Mouse (Mus musculus): Measurements from ENCODE around the gene Mmrn1. TPM values are rescaled to one million over a fixed set of nuclear protein-coding genes. Genes with fewer than 3 reads are reported as not detected.

Gene Mmrn1
- total RNA-seq, 1 experiment = not detected

DNA sequence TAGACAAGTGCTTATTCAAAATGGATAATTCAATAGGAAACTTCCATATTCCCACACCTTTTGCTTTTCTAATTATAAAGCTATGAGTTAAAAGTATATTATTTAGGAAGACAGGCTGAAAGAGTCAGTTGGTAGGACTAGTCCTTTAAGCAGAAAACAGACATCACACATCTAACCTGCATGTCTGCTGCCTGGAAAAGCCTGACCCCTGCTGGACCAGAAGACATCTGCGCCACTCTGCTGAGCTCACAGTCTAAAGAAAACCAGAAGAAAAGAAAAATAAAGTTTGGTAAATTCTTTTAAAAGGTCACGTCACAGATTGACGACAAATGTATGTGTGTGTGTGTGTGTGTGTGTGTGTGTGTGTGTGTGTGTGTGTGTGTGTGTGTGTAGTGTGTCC lies 25.6 kb downstream of the Mmrn1 start:
- DNase-seq (ENCODE audit: low read depth, low spot score) = peak; percentile 25
- in situ Hi-C loops (cut with MboI; ENCODE audit: low sequenced_read_pairs in 2 of 2, unreplicated experiment in 2 of 2) = no loop called here
- Histone ChIP-seq H3K9me3 (ENCODE audit: control insufficient read depth, insufficient read depth, low read depth, low read length) (no peaks in the 10 kb centered on the region), H3K4me1 (ENCODE audit: control insufficient read depth in 2 of 2, insufficient read depth in 2 of 2, low read length in 2 of 2, poor library complexity in 1 of 2) (no peaks in the 10 kb centered on the region), H3K9ac (ENCODE audit: insufficient read depth, low read depth, low read length, poor library complexity, severe bottlenecking) (no peak overlapping the region), H3K4me3 (ENCODE audit: insufficient read depth in 1 of 2, low read depth in 1 of 2, low read length in 2 of 2, poor library complexity in 1 of 2, severe bottlenecking in 1 of 2) (no peak overlapping the region), H3K27ac (ENCODE audit: insufficient read depth, low read depth, low read length, poor library complexity, severe bottlenecking) (no peak overlapping the region), H3K36me3 (ENCODE audit: control insufficient read depth, insufficient read depth, low read length, poor library complexity, severe bottlenecking) (no peaks in the 10 kb centered on the region)
- TF ChIP-seq ZNF384 (IDR thresholded peaks at IDR 0.05; ENCODE audit: low read depth, low read length) (no peak), MAFK (IDR thresholded peaks at IDR 0.05; ENCODE audit: insufficient read depth, low read depth, low read length) (no peak), ZC3H11A (IDR thresholded peaks at IDR 0.05; ENCODE audit: borderline replicate concordance, low read depth, low read length) (0 out of 2 replicates have a peak, but pooled peaks have one; percentile 61)

DNA sequence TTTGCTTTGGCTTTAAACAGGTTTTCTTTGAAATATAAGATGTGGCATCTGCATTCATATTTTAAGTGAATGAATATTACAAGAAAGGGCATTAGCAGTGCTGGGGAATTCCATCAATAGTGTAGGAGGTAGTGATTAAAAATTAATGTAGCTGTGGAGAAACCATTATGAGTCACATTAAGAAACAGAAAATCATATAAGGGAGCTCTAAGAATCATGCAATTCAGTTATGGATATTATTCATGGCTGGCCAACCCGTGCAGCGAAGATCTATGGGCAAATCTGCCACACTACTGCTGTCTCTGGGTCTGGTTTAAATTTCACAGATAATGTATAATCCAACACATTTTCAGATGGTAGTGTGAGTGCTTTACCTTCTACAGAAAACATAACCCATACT lies 36.5 kb downstream of the Mmrn1 start:
- Histone ChIP-seq H3K9me3 (ENCODE audit: control insufficient read depth, insufficient read depth, low read depth, low read length) (no peaks in the 10 kb centered on the region), H3K4me3 (ENCODE audit: insufficient read depth in 1 of 2, low read depth in 1 of 2, low read length in 2 of 2, poor library complexity in 1 of 2, severe bottlenecking in 1 of 2) (no peak overlapping the region), H3K4me1 (ENCODE audit: control insufficient read depth in 2 of 2, insufficient read depth in 2 of 2, low read length in 2 of 2, poor library complexity in 1 of 2) (no peaks in the 10 kb centered on the region), H3K27ac (ENCODE audit: insufficient read depth, low read depth, low read length, poor library complexity, severe bottlenecking) (no peak overlapping the region), H3K36me3 (ENCODE audit: control insufficient read depth, insufficient read depth, low read length, poor library complexity, severe bottlenecking) (no peaks in the 10 kb centered on the region), H3K9ac (ENCODE audit: insufficient read depth, low read depth, low read length, poor library complexity, severe bottlenecking) (no peak overlapping the region)
- in situ Hi-C loops (cut with MboI; ENCODE audit: low sequenced_read_pairs in 2 of 2, unreplicated experiment in 2 of 2) = no loop called here
- DNase-seq (ENCODE audit: low read depth, low spot score) = no peak
- TF ChIP-seq ZC3H11A (IDR thresholded peaks at IDR 0.05; ENCODE audit: borderline replicate concordance, low read depth, low read length) (no peak), MAFK (IDR thresholded peaks at IDR 0.05; ENCODE audit: insufficient read depth, low read depth, low read length) (no peak), HCFC1 (IDR thresholded peaks at IDR 0.05; ENCODE audit: borderline replicate concordance, insufficient read depth, low read length) (no peak), CHD2 (IDR thresholded peaks at IDR 0.05; ENCODE audit: low read depth, low read length) (no peak), ZNF384 (IDR thresholded peaks at IDR 0.05; ENCODE audit: low read depth, low read length) (no peak)

DNA sequence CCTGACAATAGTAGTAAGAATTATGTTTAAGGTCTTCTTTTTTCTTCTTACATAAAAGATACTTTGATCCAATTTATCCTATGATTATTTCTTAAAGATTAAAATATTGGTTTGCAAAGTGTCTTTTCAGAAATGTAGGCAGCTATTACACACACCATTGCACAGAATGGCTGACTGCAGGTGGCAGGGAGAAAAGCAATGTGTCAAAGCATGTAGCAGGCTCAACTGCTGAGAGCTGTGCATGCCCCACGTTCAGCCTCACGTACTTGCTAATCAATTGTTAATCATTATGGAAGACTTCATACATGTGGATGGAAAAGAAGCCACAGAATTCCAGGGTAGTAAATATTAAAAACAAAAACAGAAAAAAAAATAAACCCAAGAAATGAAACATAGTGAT lies 37.1 kb downstream of the Mmrn1 start:
- in situ Hi-C loops (cut with MboI; ENCODE audit: low sequenced_read_pairs in 2 of 2, unreplicated experiment in 2 of 2) = no loop called here
- TF ChIP-seq MAFK (IDR thresholded peaks at IDR 0.05; ENCODE audit: insufficient read depth, low read depth, low read length) = no peak
- TF ChIP-seq ZC3H11A (IDR thresholded peaks at IDR 0.05; ENCODE audit: borderline replicate concordance, low read depth, low read length) = no peak
- no peak for TF ChIP-seq CHD2 (IDR thresholded peaks at IDR 0.05; ENCODE audit: low read depth, low read length)
- TF ChIP-seq HCFC1 (IDR thresholded peaks at IDR 0.05; ENCODE audit: borderline replicate concordance, insufficient read depth, low read length) = no peak
- no peak for TF ChIP-seq ZNF384 (IDR thresholded peaks at IDR 0.05; ENCODE audit: low read depth, low read length)
- Histone ChIP-seq H3K4me1 (ENCODE audit: control insufficient read depth in 2 of 2, insufficient read depth in 2 of 2, low read length in 2 of 2, poor library complexity in 1 of 2) (no peaks in the 10 kb centered on the region), H3K9ac (ENCODE audit: insufficient read depth, low read depth, low read length, poor library complexity, severe bottlenecking) (no peak overlapping the region), H3K27ac (ENCODE audit: insufficient read depth, low read depth, low read length, poor library complexity, severe bottlenecking) (no peak overlapping the region), H3K36me3 (ENCODE audit: control insufficient read depth, insufficient read depth, low read length, poor library complexity, severe bottlenecking) (no peaks in the 10 kb centered on the region), H3K9me3 (ENCODE audit: control insufficient read depth, insufficient read depth, low read depth, low read length) (no peaks in the 10 kb centered on the region), H3K4me3 (ENCODE audit: insufficient read depth in 1 of 2, low read depth in 1 of 2, low read length in 2 of 2, poor library complexity in 1 of 2, severe bottlenecking in 1 of 2) (no peak overlapping the region)
- DNase-seq (ENCODE audit: low read depth, low spot score) = no peak

DNA sequence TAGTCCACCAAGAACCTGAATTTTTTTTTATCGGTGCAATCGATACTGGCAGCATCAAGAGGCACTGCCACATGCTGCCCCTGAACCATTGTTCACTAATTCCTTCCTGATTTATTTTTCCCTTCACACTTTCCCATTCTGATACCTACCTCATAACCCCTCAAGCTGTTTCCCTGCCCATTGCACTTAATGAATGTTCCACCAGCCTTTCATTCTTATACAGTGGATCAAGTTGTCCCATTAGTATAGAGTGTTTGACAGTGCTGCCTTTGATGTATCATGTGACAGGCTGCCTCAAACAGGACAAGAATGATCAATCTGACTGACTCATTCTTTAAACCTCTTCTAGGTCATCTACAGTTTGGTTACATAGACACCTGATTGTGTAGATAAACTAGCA lies 37.9 kb downstream of the Mmrn1 start:
- in situ Hi-C loops (cut with MboI; ENCODE audit: low sequenced_read_pairs in 2 of 2, unreplicated experiment in 2 of 2) = no loop called here
- H3K9ac ChIP-seq (ENCODE audit: insufficient read depth, low read depth, low read length, poor library complexity, severe bottlenecking) = no peak overlapping the region
- no peak overlapping the region for H3K4me3 ChIP-seq (ENCODE audit: insufficient read depth in 1 of 2, low read depth in 1 of 2, low read length in 2 of 2, poor library complexity in 1 of 2, severe bottlenecking in 1 of 2)
- DNase-seq (ENCODE audit: low read depth, low spot score) = no peak
- H3K4me1 ChIP-seq (ENCODE audit: control insufficient read depth in 2 of 2, insufficient read depth in 2 of 2, low read length in 2 of 2, poor library complexity in 1 of 2) = no peaks in the 10 kb centered on the region
- H3K9me3 ChIP-seq (ENCODE audit: control insufficient read depth, insufficient read depth, low read depth, low read length) = no peaks in the 10 kb centered on the region
- no peak for TF ChIP-seq CHD2 (IDR thresholded peaks at IDR 0.05; ENCODE audit: low read depth, low read length)
- no peak for TF ChIP-seq ZC3H11A (IDR thresholded peaks at IDR 0.05; ENCODE audit: borderline replicate concordance, low read depth, low read length)
- TF ChIP-seq HCFC1 (IDR thresholded peaks at IDR 0.05; ENCODE audit: borderline replicate concordance, insufficient read depth, low read length) = no peak
- no peak for TF ChIP-seq MAFK (IDR thresholded peaks at IDR 0.05; ENCODE audit: insufficient read depth, low read depth, low read length)
- no peak for TF ChIP-seq ZNF384 (IDR thresholded peaks at IDR 0.05; ENCODE audit: low read depth, low read length)
- no peak overlapping the region for H3K27ac ChIP-seq (ENCODE audit: insufficient read depth, low read depth, low read length, poor library complexity, severe bottlenecking)
- H3K36me3 ChIP-seq (ENCODE audit: control insufficient read depth, insufficient read depth, low read length, poor library complexity, severe bottlenecking) = no peaks in the 10 kb centered on the region

DNA sequence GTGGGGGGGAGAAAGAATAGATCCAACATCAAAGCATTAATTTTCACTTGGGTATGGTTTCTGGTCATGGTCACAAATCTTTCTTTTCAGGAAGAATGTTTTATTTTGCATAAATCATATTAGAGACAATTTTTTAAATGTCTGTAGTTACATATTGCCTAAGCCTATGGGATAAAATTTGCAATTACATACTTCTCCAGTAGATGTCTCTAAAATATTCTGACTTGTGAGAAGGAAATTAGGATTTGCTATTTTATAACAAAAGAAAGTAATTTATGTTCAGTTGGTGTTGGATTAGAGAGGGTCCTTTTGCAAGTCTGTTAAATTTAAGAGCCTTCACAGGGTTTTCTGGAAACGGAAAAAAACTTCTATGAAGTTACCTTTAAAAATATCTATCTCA lies 39.0 kb downstream of the Mmrn1 start:
- Histone ChIP-seq H3K36me3 (ENCODE audit: control insufficient read depth, insufficient read depth, low read length, poor library complexity, severe bottlenecking) (no peaks in the 10 kb centered on the region), H3K27ac (ENCODE audit: insufficient read depth, low read depth, low read length, poor library complexity, severe bottlenecking) (no peak overlapping the region), H3K9ac (ENCODE audit: insufficient read depth, low read depth, low read length, poor library complexity, severe bottlenecking) (no peak overlapping the region), H3K4me3 (ENCODE audit: insufficient read depth in 1 of 2, low read depth in 1 of 2, low read length in 2 of 2, poor library complexity in 1 of 2, severe bottlenecking in 1 of 2) (no peak overlapping the region), H3K9me3 (ENCODE audit: control insufficient read depth, insufficient read depth, low read depth, low read length) (no peaks in the 10 kb centered on the region), H3K4me1 (ENCODE audit: control insufficient read depth in 2 of 2, insufficient read depth in 2 of 2, low read length in 2 of 2, poor library complexity in 1 of 2) (no peaks in the 10 kb centered on the region)
- no peak for DNase-seq (ENCODE audit: low read depth, low spot score)
- TF ChIP-seq ZC3H11A (IDR thresholded peaks at IDR 0.05; ENCODE audit: borderline replicate concordance, low read depth, low read length) (no peak), HCFC1 (IDR thresholded peaks at IDR 0.05; ENCODE audit: borderline replicate concordance, insufficient read depth, low read length) (no peak), CHD2 (IDR thresholded peaks at IDR 0.05; ENCODE audit: low read depth, low read length) (no peak), ZNF384 (IDR thresholded peaks at IDR 0.05; ENCODE audit: low read depth, low read length) (no peak), MAFK (IDR thresholded peaks at IDR 0.05; ENCODE audit: insufficient read depth, low read depth, low read length) (no peak)
- in situ Hi-C loops (cut with MboI; ENCODE audit: low sequenced_read_pairs in 2 of 2, unreplicated experiment in 2 of 2) = no loop called here
